Mouse (Mus musculus): ENCODE measurements around the gene H2-T22.

- TF ChIP-seq CTCF (IDR thresholded peaks at IDR 0.05) (no peak), EP300 (IDR thresholded peaks at IDR 0.05) (no peak)
Measured at GRCm38 (mm10) chr17:36019519-36019918, 23.0 kb downstream of the H2-T22 start.
